In the genomic region with DNA sequence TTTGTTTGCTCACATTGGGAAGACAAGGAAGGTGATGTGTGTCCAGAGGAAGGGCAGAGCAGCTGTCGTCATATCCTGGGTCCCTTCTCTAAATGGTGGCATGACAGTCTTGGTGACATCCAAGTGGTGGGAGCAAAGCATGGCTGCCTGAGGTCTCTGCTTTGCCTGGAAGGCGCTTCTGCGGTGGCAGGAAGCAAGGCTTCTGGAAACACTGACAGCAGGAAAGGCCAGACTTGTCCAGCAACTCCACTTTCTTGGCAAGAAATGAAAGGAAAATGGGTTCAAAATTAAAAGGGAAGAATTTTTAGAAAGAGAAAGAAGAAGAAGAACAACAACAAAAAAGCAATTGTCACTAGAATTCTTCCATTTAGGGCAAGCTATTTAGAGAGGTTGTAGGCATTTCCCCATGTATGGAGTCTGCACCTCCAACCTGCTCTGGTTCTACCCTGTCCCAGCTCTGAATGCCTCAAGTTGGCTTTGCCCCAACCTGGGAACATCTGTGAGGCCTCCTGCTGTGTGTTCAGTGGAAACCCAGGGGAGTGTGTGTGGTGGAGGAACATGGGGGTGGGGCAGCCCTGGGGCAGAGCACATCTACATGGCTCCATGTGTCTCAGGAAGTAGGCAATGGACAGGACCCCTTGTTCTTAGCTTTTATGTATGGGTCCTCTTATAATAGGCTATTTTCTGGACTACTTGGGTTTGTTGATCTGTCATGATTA, we compare ENCODE assay signal across 17 mouse cellular contexts.
DNase-seq lines count a peak whose midpoint lies in the region; ATAC-seq and TF ChIP-seq lines count a peak whose summit lies in the region.
"Had no signal": no experiment of that assay in that cellular context is flagged by ENCODE, and none has a peak within 500 bp of the region (broad histone marks: within the 10 kb centered on the region; RNA-seq: fewer than 3 reads in every experiment).

No protein-coding gene starts in this region.

- H3K27me3 ChIP-seq in embryonic facial prominence, embryonic 13.5 days = no peaks in the 10 kb centered on the region
- 0 out of 2 replicates have a peak, but pooled peaks cover 11% of the 10 kb centered on the region for H3K27me3 ChIP-seq in embryonic facial prominence, embryonic 10.5 days (replicated peaks; ENCODE audit: low read depth, poor library complexity, severe bottlenecking)
- H3K27me3 ChIP-seq in kidney, adult 2 months (replicated peaks; ENCODE audit: control insufficient read depth, insufficient read depth, low read length) = no peaks in the 10 kb centered on the region
- 0 out of 2 replicates have a peak, but pooled peaks cover 4% of the 10 kb centered on the region for H3K27me3 ChIP-seq in kidney, embryonic 16.5 days (ENCODE audit: insufficient read depth, low read length)
- H3K27me3 ChIP-seq: hindbrain, embryonic 15.5 days; intestine, embryonic 15.5 days; neural tube, embryonic 12.5 days had no signal

- peaks cover 3% of the 10 kb centered on the region for H3K4me1 ChIP-seq in embryonic facial prominence, embryonic 13.5 days
- peaks cover 11% of the 10 kb centered on the region; the same call in 1 of the 2 replicates for H3K4me1 ChIP-seq in embryonic facial prominence, embryonic 10.5 days
- H3K4me1 ChIP-seq in kidney, adult 2 months (ENCODE audit: control insufficient read depth, insufficient read depth, low read length) = no peaks in the 10 kb centered on the region
- H3K4me1 ChIP-seq in kidney, embryonic 16.5 days (ENCODE audit: insufficient read depth, low read length) = no peaks in the 10 kb centered on the region
- H3K4me1 ChIP-seq: intestine, embryonic 15.5 days had no signal

- TF ChIP-seq CTCF in kidney, adult 2 months (conservative IDR thresholded peaks at IDR 0.05; ENCODE audit: insufficient read depth, insufficient read length, low read depth, low read length) = no peak

- H3K9me3 ChIP-seq in embryonic facial prominence, embryonic 13.5 days = no peaks in the 10 kb centered on the region
- no peaks in the 10 kb centered on the region for H3K9me3 ChIP-seq in embryonic facial prominence, embryonic 10.5 days
- no peaks in the 10 kb centered on the region for H3K9me3 ChIP-seq in kidney, embryonic 16.5 days (ENCODE audit: low read length)
- H3K9me3 ChIP-seq: hindbrain, embryonic 15.5 days; intestine, embryonic 15.5 days; neural tube, embryonic 12.5 days had no signal

- WGBS in embryonic facial prominence, embryonic 13.5 days = 72% methylated on average over 3 of the region's 3 CpGs
- WGBS in embryonic facial prominence, embryonic 10.5 days = 80% methylated on average over 3 of the region's 3 CpGs
- WGBS in kidney, adult 2 months = 67% methylated on average over 3 of the region's 3 CpGs
- 66% methylated on average over 3 of the region's 3 CpGs for WGBS in kidney, embryonic 16.5 days

- ATAC-seq in embryonic facial prominence, embryonic 13.5 days (ENCODE audit: insufficient number of reproducible peaks, insufficient read depth, low FRiP score, low TSS enrichment, low read depth) = 0 out of 2 replicates have a peak, but pooled peaks have one; percentile 37
- no peak for ATAC-seq in kidney, embryonic 16.5 days (ENCODE audit: low FRiP score, low TSS enrichment)
- ATAC-seq: intestine, embryonic 15.5 days had no signal

- H3K9ac ChIP-seq in embryonic facial prominence, embryonic 13.5 days = no peak overlapping the region
- H3K9ac ChIP-seq in kidney, embryonic 16.5 days (replicated peaks; ENCODE audit: low read length) = no peak overlapping the region
- H3K9ac ChIP-seq: hindbrain, embryonic 15.5 days; intestine, embryonic 15.5 days; neural tube, embryonic 12.5 days had no signal

- no peaks in the 10 kb centered on the region for H3K36me3 ChIP-seq in embryonic facial prominence, embryonic 13.5 days
- no peaks in the 10 kb centered on the region for H3K36me3 ChIP-seq in embryonic facial prominence, embryonic 10.5 days (replicated peaks)
- no peaks in the 10 kb centered on the region for H3K36me3 ChIP-seq in kidney, adult 2 months (ENCODE audit: control insufficient read depth, insufficient read depth, low read length)
- no peaks in the 10 kb centered on the region for H3K36me3 ChIP-seq in kidney, embryonic 16.5 days (ENCODE audit: insufficient read depth, low read length)
- H3K36me3 ChIP-seq: hindbrain, embryonic 15.5 days; intestine, embryonic 15.5 days; neural tube, embryonic 12.5 days had no signal

- DNase-seq in embryonic facial prominence, embryonic 10.5 days (ENCODE audit: low spot score) = no peak
- DNase-seq in kidney, adult 2 months = peak; percentile 53
- DNase-seq in lung, postnatal 10 days = peak; percentile 25
- no peak for DNase-seq in lung, postnatal 36 days
- DNase-seq in natural killer cell, adult 2 months (ENCODE audit: low spot score in 2 of 2) = no peak
- DNase-seq: cerebellum, adult 2 months; cerebellum, postnatal 36 days; heart, postnatal 14 days; layer of hippocampus, postnatal 36 days; right cerebral cortex, adult 18-20 months had no signal

- H3K27ac ChIP-seq in embryonic facial prominence, embryonic 13.5 days = no peak overlapping the region
- H3K27ac ChIP-seq in embryonic facial prominence, embryonic 10.5 days (replicated peaks) = no peak overlapping the region
- peak overlapping the region; percentile 49; the same call in 1 of the 2 replicates for H3K27ac ChIP-seq in kidney, adult 2 months (ENCODE audit: insufficient read depth, low read depth, low read length)
- H3K27ac ChIP-seq in kidney, embryonic 16.5 days (ENCODE audit: low read length) = no peak overlapping the region
- H3K27ac ChIP-seq: hindbrain, embryonic 15.5 days; intestine, embryonic 15.5 days; layer of hippocampus, adult 2 months; neural tube, embryonic 12.5 days had no signal

- no peak overlapping the region for H3K4me3 ChIP-seq in embryonic facial prominence, embryonic 13.5 days
- no peak overlapping the region for H3K4me3 ChIP-seq in embryonic facial prominence, embryonic 10.5 days
- H3K4me3 ChIP-seq in kidney, adult 2 months (ENCODE audit: insufficient read depth, low read depth, low read length) = no peak overlapping the region
- no peak overlapping the region for H3K4me3 ChIP-seq in kidney, embryonic 16.5 days (ENCODE audit: low read length)
- H3K4me3 ChIP-seq: hindbrain, embryonic 15.5 days; intestine, embryonic 15.5 days; layer of hippocampus, adult 2 months; neural tube, embryonic 12.5 days had no signal

- TF ChIP-seq POLR2A in kidney, adult 2 months (IDR thresholded peaks at IDR 0.05; ENCODE audit: low read depth, low read length) = no peak

- no peak overlapping the region for H3K4me2 ChIP-seq in embryonic facial prominence, embryonic 13.5 days
- H3K4me2 ChIP-seq in kidney, embryonic 16.5 days (replicated peaks; ENCODE audit: low read depth, low read length) = no peak overlapping the region
- H3K4me2 ChIP-seq: hindbrain, embryonic 15.5 days; intestine, embryonic 15.5 days; midbrain, embryonic 11.5 days; neural tube, embryonic 12.5 days had no signal

Comparison
In these comparisons a context has a peak if more than half of its experiments do, and no peak if none do; other contexts are left out.
1. DNase-seq: peak in kidney, adult 2 months (single experiment) and lung, postnatal 10 days (single experiment); none in embryonic facial prominence, embryonic 10.5 days (single experiment), lung, postnatal 36 days (single experiment) and natural killer cell, adult 2 months (0 of 2).